Mouse (Mus musculus) E14TG2a.4 (cell line): ENCODE data around the gene Nsmce3.

Experiments used
- CTCF ChIP-seq: conservative IDR thresholded peaks from 2 replicates; pipeline ENCODE4 v1.5.1; 2014; ENCODE audit warnings: low read length
- NANOG ChIP-seq: IDR thresholded peaks from 2 replicates; pipeline ENCODE4 v1.6.1; 2014; ENCODE audit warnings: borderline replicate concordance, low read length, mixed read lengths
- POU5F1 ChIP-seq: IDR thresholded peaks from 2 replicates; pipeline ENCODE4 v1.6.1; 2014; ENCODE audit warnings: low read length, borderline replicate concordance

DNA sequence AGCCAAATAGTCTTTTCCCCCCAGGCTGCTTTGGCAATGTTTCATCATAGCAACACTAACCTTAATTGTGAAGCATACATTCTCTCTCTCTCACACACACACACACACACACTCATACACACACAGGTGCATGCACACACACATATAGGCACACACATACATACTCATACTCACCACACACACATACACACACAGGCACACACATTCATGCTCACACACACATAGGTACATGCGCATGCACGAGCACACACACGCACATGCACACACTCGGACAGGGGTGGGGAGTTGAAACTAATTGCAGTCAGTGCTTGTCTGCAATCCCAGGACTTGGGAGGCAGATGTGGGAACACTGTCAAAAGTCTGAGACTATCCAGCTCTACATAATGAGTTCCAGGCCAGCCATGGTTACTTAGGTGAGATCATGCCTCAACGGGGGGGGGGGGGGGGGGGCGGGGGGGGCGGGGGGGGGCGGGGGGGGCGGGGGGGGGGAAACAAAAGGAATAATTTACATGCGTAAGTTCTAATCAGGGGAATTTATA, 17.3 kb downstream of the Nsmce3 start:
- TF ChIP-seq CTCF (no peak), NANOG (no peak), POU5F1 (no peak)
